Mouse (Mus musculus) cerebellum, postnatal 4 days (tissue): ENCODE data around the gene Adam11.

Source experiments
- DNase-seq, 2 experiments: peaks; one replicate each; pipeline ENCODE4 v3.0.0; 2022; ENCODE audit warnings: low spot score in 2 of 2, mixed read lengths in 1 of 2

Adam11 gene

GRCm38 (mm10) chr11:102778597-102778996 is 17.4 kb downstream of the Adam11 start:
- no peak for DNase-seq

GRCm38 (mm10) chr11:102779081-102779638 is 17.9 kb downstream of the Adam11 start:
- DNase-seq = peak; percentile 20 to 51

GRCm38 (mm10) chr11:102779824-102780223 is 18.6 kb downstream of the Adam11 start:
- DNase-seq = no peak

- DNase-seq = no peak
Measured at GRCm38 (mm10) chr11:102780271-102780985, 19.2 kb downstream of the Adam11 start.

- no peak for DNase-seq
Measured at GRCm38 (mm10) chr11:102780986-102781351, 19.7 kb downstream of the Adam11 start.

GRCm38 (mm10) chr11:102781523-102781922 is 20.3 kb downstream of the Adam11 start:
- no peak for DNase-seq

- no peak for DNase-seq
Measured at GRCm38 (mm10) chr11:102783443-102783842, 22.2 kb downstream of the Adam11 start.

GRCm38 (mm10) chr11:102787688-102788177 is 26.5 kb downstream of the Adam11 start:
- DNase-seq = no peak

GRCm38 (mm10) chr11:102791682-102792445 is 30.6 kb downstream of the Adam11 start:
- no peak for DNase-seq

- DNase-seq = no peak
Measured at GRCm38 (mm10) chr11:102794157-102794556, 32.9 kb downstream of the Adam11 start.

GRCm38 (mm10) chr11:102803453-102803852 is 42.2 kb downstream of the Adam11 start:
- no peak for DNase-seq

- no peak for DNase-seq
Measured at GRCm38 (mm10) chr11:102808246-102808645, 47.0 kb downstream of the Adam11 start.

- no peak for DNase-seq
Measured at GRCm38 (mm10) chr11:102810721-102811485, 49.7 kb downstream of the Adam11 start.

- no peak for DNase-seq
Measured at GRCm38 (mm10) chr11:102814881-102815280, 53.6 kb downstream of the Adam11 start.

- peak in 1 of 2 experiments; percentile 45 for DNase-seq
Measured at GRCm38 (mm10) chr11:102818121-102819020, 57.1 kb downstream of the Adam11 start.

- peak; percentile 38 to 76 for DNase-seq
Measured at GRCm38 (mm10) chr11:102819021-102819782, 58.0 kb downstream of the Adam11 start, which contains the start of gene Gjc1. TSS of gene Gjc1 (minus strand) at chr11:102819700.

GRCm38 (mm10) chr11:102819783-102820385 is 58.6 kb downstream of the Adam11 start:
- no peak for DNase-seq

- no peak for DNase-seq
Measured at GRCm38 (mm10) chr11:102820432-102820831, 59.2 kb downstream of the Adam11 start.

GRCm38 (mm10) chr11:102821231-102821630 is 60.0 kb downstream of the Adam11 start:
- no peak for DNase-seq
